14 mouse cellular contexts compared by ENCODE assay signal in the genomic region with DNA sequence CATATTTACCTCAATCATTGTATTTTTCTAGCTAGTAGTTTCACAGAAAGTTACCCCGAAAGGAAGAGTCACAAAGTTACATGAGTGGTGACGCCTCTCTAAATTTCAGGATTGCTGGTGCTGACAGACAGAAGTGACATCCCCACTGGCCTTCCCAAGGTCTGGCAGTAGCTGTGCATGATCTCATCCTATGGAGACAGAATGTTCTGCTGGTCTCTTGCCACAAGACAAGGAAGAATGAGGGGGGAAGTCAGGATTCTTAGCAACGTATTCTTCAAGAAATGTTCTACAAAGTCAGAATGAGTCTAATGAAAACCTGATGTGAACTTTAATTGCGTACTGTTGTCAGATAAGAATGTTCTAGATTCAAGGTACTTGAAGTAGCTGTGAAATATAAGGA.
"Had no signal": no experiment of that assay in that cellular context is flagged by ENCODE, and none has a peak within 500 bp of the region (broad histone marks: within the 10 kb centered on the region; RNA-seq: fewer than 3 reads in every experiment).

No protein-coding gene starts in this region.

- H3K4me3 ChIP-seq: liver, embryonic 15.5 days; lung, embryonic 15.5 days; megakaryocyte, embryonic 14.5 days; midbrain, embryonic 13.5 days; midbrain, embryonic 15.5 days; neural tube, embryonic 12.5 days had no signal

- H3K27ac ChIP-seq: liver, embryonic 15.5 days; lung, embryonic 15.5 days; macrophage; midbrain, embryonic 13.5 days; midbrain, embryonic 15.5 days; neural tube, embryonic 12.5 days had no signal

- H3K9me3 ChIP-seq: liver, embryonic 15.5 days; lung, embryonic 15.5 days; midbrain, embryonic 13.5 days; midbrain, embryonic 15.5 days; neural tube, embryonic 12.5 days had no signal

- H3K4me1 ChIP-seq: liver, embryonic 15.5 days; lung, embryonic 15.5 days; midbrain, embryonic 13.5 days; midbrain, embryonic 15.5 days; neural tube, embryonic 12.5 days had no signal

- DNase-seq: liver, postnatal 0 days; lung, adult 2 months; right cerebral cortex, postnatal 14 days; spleen, adult 18-20 months; thymus, adult 18-20 months; thymus, postnatal 14 days; thymus, postnatal 36 days had no signal

- H3K36me3 ChIP-seq: liver, embryonic 15.5 days; lung, embryonic 15.5 days; midbrain, embryonic 13.5 days; midbrain, embryonic 15.5 days; neural tube, embryonic 12.5 days had no signal

- H3K27me3 ChIP-seq: liver, embryonic 15.5 days; lung, embryonic 15.5 days; megakaryocyte, embryonic 14.5 days; midbrain, embryonic 13.5 days; midbrain, embryonic 15.5 days; neural tube, embryonic 12.5 days had no signal
